Mouse (Mus musculus): ENCODE data around the gene Mterf4.
"Not testable (repeated sequence)": the region's sequence is repeated elsewhere in the genome, so short reads cannot be mapped to it uniquely, and the experiment has no call there.

The Mterf4 gene

DNA sequence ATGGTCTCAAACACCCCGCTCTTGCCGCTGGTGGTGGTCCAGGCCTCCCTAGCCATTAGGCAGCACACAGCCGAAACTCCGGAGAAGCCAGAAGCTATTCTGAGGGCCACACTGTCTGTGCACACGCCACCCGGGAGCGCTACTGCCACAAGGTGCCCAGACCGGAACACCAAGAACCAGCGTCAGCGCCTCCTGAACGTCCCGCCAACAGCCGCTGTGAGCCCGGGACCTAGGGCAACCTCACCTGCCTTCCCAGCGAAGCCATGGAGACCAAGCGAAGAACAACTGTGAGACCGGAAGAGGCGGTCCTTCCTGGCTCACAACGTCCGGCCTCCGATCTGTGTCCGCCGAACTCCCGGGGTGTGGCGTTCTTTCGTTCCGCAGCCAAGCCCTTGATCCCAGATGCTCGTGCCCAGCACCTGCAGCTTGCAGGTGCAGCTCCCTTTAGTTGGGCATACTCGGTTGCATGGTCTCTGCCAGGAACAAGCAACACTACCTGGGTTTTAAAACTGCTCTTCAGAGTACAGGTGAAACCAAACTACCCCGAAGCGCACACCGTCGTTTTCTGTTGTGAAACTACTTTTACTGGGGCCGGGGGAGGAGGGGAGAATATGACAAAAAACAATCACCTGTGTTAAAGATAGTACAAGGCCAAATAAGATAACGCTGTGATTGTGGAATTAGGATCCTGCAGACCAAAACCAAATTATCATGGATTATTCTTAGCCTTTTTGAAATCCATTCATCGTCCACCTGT is at the start of gene Mterf4:
Mterf4 (minus strand) TSS at position 335 of the 757 bp plus-strand sequence.
- DNase-seq = peak; percentile 83

DNA sequence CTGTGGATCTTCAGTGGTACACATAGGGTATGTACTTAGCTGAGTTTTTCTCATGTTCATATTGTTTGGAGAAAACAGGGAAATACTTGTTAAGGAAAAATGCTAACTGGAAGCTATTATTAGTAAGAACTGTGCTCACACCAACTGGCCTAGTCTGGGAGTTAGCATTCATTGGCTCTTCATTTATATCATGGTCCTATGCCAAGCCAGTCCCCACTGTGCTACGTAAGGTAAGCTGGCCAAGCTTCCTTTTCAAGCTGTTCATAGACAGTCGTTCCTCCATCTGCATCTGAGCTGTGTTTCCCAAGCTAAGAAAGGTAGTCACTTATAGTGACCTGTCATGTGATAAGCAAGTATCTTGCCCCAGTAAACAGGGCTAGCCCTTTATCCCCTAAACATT is 47.0 kb upstream of the Mterf4 start:
- DNase-seq = peak; percentile 30

DNA sequence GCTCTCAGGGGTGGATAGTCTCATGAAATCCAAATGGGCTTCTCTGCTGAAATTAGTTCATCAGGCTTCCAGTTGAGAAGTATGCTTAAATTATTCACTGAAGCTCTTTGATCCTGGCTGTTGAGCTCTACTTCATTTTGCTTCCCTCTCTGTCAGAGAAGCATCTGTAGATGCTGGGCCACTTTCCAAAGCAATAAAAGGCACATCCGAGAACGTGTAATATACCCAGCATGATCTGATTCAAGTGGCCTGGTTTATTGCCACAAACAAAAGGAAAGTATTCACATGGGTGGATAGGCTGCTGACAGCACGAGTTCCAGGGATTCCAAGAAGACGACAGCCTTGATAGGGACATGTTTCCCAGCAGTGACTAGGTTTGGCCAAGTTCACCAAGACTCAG is 44.0 kb upstream of the Mterf4 start:
- no peak for DNase-seq

DNA sequence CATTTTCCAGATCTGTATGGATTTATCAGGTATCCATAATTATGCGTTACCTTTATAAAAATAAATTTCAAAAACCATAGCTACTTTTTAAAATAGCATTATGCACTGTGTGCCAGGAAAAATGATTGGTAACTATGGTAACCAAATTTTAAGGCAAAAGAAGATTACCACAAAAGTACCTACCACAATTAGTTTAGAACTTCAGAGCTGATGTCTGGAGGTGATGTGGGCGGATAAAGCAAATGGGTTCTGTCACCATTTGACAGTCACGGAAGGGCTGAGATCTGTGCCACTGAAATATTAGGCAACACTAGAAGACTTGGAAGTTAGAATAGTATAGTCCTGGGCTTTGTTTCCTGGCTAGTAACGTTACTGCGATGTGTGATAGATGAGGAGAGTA is 41.5 kb upstream of the Mterf4 start:
- DNase-seq = no peak

DNA sequence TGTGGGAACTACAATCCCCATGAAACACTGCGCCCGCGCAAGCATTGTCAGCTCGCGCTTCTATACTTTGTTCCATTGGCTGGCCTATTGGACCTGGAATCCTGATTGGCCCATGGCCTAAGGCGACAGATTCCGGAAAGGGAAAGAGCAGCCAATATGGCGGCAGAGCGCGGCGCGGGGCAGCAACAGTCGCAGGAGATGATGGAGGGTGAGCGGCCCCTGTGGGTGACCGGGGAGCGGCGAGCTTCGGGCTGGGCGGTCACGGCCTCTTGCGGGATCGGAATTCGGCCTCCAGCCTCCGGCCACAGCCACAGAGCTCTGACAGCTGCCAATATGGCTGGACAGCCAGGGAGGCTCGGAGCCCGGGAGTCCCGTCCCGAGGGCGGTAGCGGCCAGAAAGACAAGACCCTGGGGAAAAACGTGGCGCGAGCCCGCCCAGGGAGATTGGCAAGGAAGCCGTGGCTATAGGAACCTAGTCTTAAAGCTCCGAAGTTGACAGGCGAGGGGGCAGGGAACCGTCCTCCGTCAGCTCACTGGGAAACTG is 37.9 kb upstream of the Mterf4 start:
- peak; percentile 93 for DNase-seq

- DNase-seq = peak; percentile 94
Observed at GRCm38 (mm10) chr1:93342648-93343503, 37.2 kb upstream of the Mterf4 start, which contains the start of the genes Ppp1r7 and Pask. Ppp1r7 (plus strand) TSS chr1:93342854. Pask (minus strand) TSS chr1:93343482.

GRCm38 (mm10) chr1:93334621-93335020 is 28.9 kb upstream of the Mterf4 start:
- no peak for DNase-seq

DNA sequence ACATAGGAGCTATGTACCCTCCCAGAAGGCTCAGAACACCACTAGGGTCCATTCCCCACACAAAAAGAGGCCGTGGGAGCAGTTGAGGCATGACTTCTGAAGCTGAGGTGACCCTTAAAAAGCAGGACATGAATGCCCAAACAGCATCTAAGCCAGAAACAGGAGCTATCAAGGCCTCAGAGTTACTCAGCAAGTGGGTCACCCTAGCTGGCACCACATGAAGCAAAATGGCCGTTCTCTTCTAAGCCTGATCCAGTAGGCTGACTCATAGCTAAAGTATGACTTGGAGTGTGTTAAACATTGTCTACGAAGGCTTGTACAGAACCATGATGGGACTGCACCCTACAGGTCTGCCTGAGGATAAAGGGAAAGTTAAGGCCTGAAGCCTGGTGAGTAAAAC is 20.7 kb upstream of the Mterf4 start:
- DNase-seq = no peak

GRCm38 (mm10) chr1:93323973-93324372 is 18.3 kb upstream of the Mterf4 start:
- no peak for DNase-seq

- no peak for DNase-seq
Observed at GRCm38 (mm10) chr1:93300578-93300977, 5.1 kb downstream of the Mterf4 start.

DNA sequence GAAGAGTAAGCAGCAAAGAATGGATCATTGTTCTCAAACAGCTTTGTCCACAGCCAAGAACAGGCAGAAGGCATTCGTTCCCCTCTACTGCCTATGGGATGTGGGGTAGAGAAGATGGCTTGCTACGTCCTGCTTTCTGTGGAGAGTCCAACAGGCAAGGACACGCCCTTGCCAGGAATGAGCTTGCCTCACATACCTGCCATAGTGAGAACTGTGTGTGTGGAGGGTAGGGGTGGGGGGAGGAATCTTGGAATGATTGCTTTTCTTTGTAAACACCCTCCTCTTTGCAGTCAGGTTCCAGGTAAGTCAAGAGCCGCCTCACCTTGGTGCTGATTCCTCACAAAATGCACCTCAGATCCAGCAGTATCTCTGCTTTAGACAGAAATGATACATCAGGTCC is 5.9 kb downstream of the Mterf4 start:
- DNase-seq = no peak

DNA sequence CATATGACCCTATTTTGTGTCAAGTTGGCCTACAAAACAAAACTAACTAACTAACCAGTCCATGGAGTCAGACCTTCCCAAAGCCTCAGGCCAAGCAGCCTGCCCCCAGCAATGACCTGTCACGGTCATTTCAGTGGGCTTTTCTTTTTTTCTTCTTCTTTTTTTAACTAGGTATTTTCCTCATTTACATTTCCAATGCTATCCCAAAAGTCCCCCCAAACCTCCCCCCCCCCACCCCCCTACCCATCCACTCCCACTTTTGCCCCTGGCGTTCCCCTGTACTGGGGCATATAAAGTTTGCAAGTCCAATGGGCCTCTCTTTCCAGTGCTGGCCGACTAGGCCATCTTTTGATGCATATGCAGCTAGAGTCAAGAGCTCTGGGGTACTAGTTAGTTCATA is 11.2 kb downstream of the Mterf4 start:
- not testable (repeated sequence) for DNase-seq

DNA sequence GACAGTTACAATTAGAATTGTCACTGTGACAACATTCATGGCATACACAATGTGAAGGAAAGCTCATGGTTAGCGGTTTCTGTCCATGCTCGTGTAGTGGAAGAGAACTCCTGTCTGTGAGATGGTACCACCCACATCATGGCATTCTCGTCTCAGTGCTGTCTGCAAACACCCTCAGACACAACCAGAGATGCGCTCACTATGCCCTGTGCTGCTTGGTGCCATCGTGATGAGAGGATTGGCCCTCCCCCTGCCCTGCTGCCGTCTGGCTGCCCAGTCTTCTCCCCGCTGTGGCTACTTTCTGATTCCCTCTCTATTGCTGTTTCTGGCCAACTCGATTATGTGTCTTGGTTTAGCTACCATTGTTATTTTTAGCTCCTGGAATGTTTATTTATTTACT is 13.7 kb downstream of the Mterf4 start:
- no peak for DNase-seq

GRCm38 (mm10) chr1:93291591-93291990 is 14.1 kb downstream of the Mterf4 start:
- DNase-seq = no peak

DNA sequence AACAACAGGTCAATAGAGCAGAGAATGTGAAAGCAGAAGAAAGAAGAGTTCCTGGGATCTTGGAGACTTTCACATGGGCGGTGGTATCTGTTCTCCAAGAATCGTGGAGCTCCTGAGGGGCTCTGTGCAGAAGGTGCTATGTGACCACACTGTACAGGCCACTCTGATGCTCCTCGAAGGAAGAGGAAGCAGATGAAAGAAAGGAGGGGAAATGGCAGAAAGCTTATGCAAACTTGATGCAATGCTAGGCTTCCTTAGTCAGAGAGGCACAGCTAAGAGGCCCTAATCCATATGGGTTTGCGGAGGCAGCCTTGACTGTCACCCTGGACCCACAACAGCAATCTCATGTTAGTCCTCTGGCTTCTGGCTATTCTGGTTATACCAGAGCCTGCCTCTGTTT is 14.8 kb downstream of the Mterf4 start:
- no peak for DNase-seq

DNA sequence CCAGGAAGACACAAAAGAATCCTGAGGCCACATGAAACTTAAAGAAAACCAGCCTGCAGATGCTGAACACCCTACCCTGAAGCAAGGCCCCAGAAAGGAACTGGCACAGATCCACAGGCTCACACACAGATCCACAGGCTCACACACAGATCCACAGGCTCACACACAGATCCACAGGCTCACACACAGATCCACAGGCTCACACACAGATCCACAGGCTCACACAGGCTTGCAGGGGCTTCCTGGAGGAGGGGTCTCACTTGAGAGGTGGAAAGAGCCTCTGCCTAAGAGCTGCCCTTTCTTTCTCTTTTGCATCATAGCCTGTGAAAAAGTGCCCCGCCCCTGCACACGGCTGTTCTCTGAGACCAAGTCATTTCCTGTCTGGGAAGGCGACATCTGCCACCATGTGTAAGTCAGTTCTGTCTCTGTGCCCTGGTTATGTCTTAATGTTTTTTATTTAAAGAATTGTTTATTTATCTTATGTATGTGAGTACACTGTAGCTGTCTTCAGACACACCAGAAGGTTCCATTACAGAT is 16.0 kb downstream of the Mterf4 start:
- DNase-seq = no peak

- DNase-seq = no peak
Observed at GRCm38 (mm10) chr1:93277041-93277440, 28.7 kb downstream of the Mterf4 start.

GRCm38 (mm10) chr1:93275561-93275960 is 30.2 kb downstream of the Mterf4 start:
- no peak for DNase-seq

DNA sequence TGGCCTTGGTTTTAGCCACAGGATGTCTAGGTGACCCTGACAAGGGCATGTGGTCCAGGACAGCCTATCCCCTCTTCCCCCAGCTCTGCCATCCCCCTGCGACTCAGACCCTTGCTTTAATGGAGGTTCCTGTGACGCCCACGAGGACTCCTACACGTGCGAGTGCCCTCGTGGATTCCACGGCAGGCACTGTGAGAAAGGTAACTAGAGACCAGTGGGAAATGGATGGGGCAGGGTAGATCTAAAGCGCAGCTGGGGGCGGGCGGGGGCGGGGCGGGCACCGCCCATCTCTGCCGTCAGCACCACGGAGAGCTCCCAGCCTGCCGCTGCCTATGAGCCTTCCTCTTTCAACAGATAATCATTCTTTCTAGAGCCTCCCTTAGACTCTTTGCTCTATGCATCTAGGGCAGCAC is 33.3 kb downstream of the Mterf4 start:
- DNase-seq = no peak

DNA sequence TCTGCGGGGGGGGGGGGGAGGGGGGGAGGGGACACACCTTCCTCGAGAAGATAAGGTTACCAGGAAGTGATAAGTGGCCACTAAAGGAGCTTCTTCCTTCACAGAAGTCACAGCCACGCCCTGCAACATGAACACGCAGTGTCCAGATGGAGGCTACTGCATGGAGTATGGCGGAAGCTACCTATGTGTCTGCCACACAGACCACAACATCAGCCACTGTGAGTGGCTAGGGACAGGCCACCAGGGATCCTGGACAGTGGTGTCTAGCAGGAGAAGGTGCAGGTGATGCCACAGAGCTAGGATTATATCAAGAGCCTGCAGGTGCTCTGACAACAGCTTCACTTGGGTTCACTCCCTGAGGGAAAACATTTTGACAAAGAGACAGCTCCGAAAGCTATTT is 34.0 kb downstream of the Mterf4 start:
- no peak for DNase-seq

GRCm38 (mm10) chr1:93270516-93271240 is 35.0 kb downstream of the Mterf4 start:
- no peak for DNase-seq

DNA sequence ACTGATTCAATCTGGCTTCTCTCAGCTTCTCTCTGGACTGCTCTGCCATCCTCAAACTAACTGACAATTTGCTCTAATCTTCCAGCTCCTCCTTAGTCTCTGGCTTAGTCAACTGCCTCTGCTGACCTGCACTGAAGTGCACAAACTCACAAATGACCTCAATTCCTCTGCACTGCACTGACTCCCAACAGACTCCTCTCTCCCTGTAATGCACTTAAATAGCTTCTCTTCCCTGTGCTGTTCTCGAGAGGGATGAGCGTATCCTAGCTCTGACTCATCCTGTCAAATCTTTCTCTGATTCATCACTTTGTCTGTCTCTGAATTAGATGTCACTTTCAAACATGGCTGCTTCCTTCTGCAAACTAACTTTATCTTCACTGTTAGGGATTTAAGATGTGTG is 37.5 kb downstream of the Mterf4 start:
- DNase-seq = no peak

- no peak for DNase-seq
Observed at GRCm38 (mm10) chr1:93267207-93267606, 38.5 kb downstream of the Mterf4 start.
